Mouse (Mus musculus) central nervous system, embryonic 11.5 days (tissue): ENCODE data around the gene Calb2. TPM values are rescaled to one million over a fixed set of nuclear protein-coding genes. Genes with fewer than 3 reads are reported as not detected.

ENCODE experiments used
- polyA plus RNA-seq: library from polyadenylated mRNA; depleted of rRNA; stranded (reverse); fragments of >200 nt; gene quantifications from 2 replicates; pipeline ENCODE4 v1.2.3, GENCODE M21; 2012; rRNA removed

The Calb2 gene
- polyA plus RNA-seq, result 5.1 and 6.2 TPM in 2 replicates

GRCm38 (mm10) chr8:110168046-110168445, at the start of gene Calb2:
Gene Calb2, minus strand, starts transcription at chr8:110168210.

GRCm38 (mm10) chr8:110215365-110215764, 47.4 kb upstream of the Calb2 start, which contains the start of gene Cmtr2:
Gene Cmtr2, plus strand, starts transcription at chr8:110215665.

DNA sequence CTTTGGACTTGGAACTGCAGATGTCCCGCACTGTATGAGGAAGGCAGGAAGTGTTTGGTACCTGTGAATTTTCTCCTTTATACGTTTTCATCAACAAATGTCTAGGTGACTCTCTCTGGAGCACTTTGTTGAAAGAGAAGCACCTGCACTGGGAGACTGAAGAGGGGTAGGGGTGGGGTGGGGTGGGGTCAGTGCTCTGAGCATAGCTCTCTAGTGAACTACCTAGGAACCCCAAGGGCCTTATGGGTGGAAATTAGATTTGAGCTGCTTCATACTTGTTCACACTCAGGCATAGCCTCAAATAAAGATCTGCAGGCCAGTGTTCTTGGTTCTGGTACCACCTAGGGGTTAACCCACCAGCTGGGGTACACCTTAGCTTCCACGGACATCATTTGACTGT, 65.4 kb downstream of the Calb2 start, which contains the start of gene Gm17720:
TSS of gene Gm17720 (minus strand) at position 101 of the 400 bp plus-strand sequence.

GRCm38 (mm10) chr8:110100907-110101306, 67.1 kb downstream of the Calb2 start, which contains the start of gene Gm21964:
Gene Gm21964, plus strand, starts transcription at chr8:110101207.

Other genes starting within 250 kb of the Calb2 start
- 0.37 and 0.47 TPM in 2 replicates for gene Marveld3, start 206.0 kb downstream of the Calb2 start, polyA plus RNA-seq
- not detected in 2 replicates for gene Tat, start 177.8 kb downstream of the Calb2 start, polyA plus RNA-seq
- 0.17 TPM in 1 of 2 replicates, not detected in the other for gene Chst4, start 128.5 kb downstream of the Calb2 start, polyA plus RNA-seq
- 7.1 and 8.1 TPM in 2 replicates for gene Zfp612, start 88.5 kb downstream of the Calb2 start, polyA plus RNA-seq
- not detected in 2 replicates for gene Gm21964, start 67.0 kb downstream of the Calb2 start, polyA plus RNA-seq
- not detected in 2 replicates for gene Gm17720, start 65.5 kb downstream of the Calb2 start, polyA plus RNA-seq
- 7.8 and 9.5 TPM in 2 replicates for gene Cmtr2, start 47.5 kb upstream of the Calb2 start, polyA plus RNA-seq
- 0.11 TPM in 2 replicates for gene Hydin, start 98.8 kb upstream of the Calb2 start, polyA plus RNA-seq